Mouse (Mus musculus) lung, adult 2 months (tissue): Measurements from ENCODE around the gene Pafah2.

Experiments
- CTCF ChIP-seq: fragments of 200-500 bp; IDR thresholded peaks from 2 replicates; pipeline ENCODE4 v1.5.1; 2011; ENCODE audit warnings: mild to moderate bottlenecking, low read length, control low read depth; ENCODE audit not compliant: insufficient read depth
- POLR2A ChIP-seq: fragments of 200-500 bp; IDR thresholded peaks from 2 replicates; pipeline ENCODE4 v1.6.1; 2011; ENCODE audit warnings: low read depth, mild to moderate bottlenecking, control low read depth, low read length, borderline replicate concordance; ENCODE audit errors: extremely low read depth

GRCm38 (mm10) chr4:134370649-134371221 is 25.4 kb upstream of the Pafah2 start:
- TF ChIP-seq POLR2A (no peak), CTCF (no peak)
